Mouse (Mus musculus): ENCODE data around the gene Naaladl2.

- TF ChIP-seq GATA1 (IDR thresholded peaks at IDR 0.05; ENCODE audit: low read length) (no peak), TAL1 (IDR thresholded peaks at IDR 0.05; ENCODE audit: low read length) (no peak)
These were observed 926.6 kb downstream of the Naaladl2 start for GRCm38 (mm10) chr3:24217476-24217875.

All from erythroblast, embryonic 14.5 days (primary cell).